Mouse (Mus musculus): ENCODE measurements at regions not wholly inside any gene's neighbourhood (a gene's known extent, or its start where the extent isn't known, plus 50 kb on each side); places are given as distances from the start of the nearest gene placed in this dataset.

DNA sequence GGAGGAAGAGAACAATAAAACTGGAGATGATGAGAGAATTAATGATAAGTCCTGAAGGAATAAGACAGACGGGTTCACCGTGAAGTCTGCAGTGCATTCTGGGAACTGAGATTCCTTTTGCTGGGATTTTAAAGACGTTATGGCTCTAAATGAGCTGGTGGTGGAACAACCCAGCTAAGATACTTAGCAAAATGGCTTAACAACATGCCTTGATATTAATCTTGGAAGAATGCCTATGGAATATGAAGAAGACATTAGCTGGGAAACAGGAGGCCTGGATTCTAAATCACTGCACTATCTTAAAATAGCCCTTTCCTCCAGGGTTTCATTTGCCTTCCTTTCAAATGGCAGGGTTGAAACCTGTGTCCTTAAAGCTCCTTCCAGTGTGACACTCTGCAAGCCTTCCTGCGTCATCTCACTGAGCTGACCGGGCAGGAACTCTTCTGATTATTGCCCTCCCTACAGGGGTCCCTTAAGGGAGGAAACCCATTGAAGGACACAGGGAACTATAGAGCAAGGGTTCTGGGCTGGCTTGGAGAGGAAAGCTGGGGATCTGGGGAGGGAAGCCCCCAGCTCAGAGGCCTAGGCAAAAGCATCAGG is 323.9 kb upstream of the Trib2 start:
- no peak for DNase-seq (ENCODE audit: extremely low spot score)

GRCm38 (mm10) chr12:16139152-16139551 is 322.4 kb upstream of the Trib2 start:
- DNase-seq (ENCODE audit: extremely low spot score), result no peak

- no peak for DNase-seq (ENCODE audit: extremely low spot score)
Observed at GRCm38 (mm10) chr12:16137801-16138200, 321.1 kb upstream of the Trib2 start.

GRCm38 (mm10) chr12:16136214-16136671 is 319.5 kb upstream of the Trib2 start:
- DNase-seq (ENCODE audit: extremely low spot score), result no peak

GRCm38 (mm10) chr12:16135602-16136213 is 319.0 kb upstream of the Trib2 start:
- DNase-seq (ENCODE audit: extremely low spot score), result no peak

GRCm38 (mm10) chr12:16134446-16134845 is 317.7 kb upstream of the Trib2 start:
- no peak for DNase-seq (ENCODE audit: extremely low spot score)

DNA sequence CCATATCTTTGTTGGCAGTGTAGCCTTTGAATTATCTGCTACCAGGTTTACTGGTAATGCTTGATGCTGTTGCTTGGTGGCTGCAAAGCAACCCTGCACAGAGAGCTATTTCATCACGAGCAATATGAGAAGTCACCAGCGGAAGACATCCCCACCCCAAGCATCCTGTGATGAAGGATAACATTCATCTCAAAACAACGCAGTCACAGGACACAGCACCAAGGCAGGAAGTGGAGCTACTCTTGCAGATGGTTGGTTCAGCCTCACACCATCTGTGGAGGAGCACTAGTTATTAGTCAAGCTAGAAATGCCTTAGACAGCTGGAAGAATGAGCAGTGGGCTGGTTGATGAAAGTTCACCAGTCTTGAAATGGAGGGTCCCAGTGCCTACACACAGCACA is 316.5 kb upstream of the Trib2 start:
- no peak for DNase-seq (ENCODE audit: extremely low spot score)

DNA sequence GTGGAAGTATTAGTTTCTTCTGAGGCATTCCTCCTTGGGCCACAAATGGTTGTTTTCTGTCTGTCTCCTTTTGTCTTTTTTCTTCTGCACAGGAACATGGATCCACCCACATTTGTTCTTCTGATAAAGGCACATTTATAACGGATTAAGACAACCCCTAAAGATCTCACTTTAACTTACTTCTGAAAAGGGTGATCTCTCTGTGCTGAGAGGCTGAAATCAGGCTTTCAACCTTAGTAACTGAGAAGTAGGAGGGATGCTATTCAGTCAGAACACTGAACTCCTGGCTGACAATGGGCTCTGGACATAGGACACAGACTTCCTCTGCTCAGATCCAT is 315.0 kb upstream of the Trib2 start:
- no peak for DNase-seq (ENCODE audit: extremely low spot score)

DNA sequence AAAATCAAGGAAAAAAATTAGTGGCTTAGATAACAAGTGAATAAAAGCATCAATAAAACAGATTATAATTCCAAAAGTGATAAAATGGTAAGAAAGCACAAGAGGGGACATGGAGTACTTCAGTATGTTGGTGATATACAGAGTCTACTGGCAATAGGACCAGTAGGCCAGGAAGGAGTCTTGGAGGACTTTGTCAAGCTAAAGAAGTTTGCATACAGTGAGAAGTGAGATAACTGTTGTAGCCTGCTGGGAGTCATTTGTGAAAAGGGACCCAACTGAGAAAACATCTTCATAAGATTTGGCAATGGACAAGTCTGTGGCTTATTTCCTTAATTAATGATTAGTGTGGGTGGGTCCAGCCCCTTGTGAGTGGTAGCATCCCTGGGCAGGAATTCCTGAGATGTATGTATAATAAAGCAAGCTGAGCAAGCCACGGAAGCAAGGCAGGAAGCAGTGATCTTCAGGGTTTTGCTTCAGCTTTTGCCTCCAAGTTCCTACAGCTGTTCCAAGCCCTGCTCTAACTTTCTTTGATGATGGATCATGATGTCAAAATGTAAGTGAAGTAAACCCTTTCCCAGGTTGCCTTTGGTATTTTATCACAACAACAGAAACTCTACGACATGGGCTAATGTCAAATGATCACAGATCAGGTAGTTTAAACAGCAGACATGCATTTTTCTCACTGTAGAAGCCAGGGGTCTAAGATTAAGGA is 314.5 kb upstream of the Trib2 start:
- DNase-seq (ENCODE audit: extremely low spot score), result no peak

- no peak for DNase-seq (ENCODE audit: extremely low spot score)
Observed at GRCm38 (mm10) chr12:16130605-16131004, 313.9 kb upstream of the Trib2 start.

- DNase-seq (ENCODE audit: extremely low spot score), result no peak
Observed at GRCm38 (mm10) chr12:16129923-16130322, 313.2 kb upstream of the Trib2 start.

- no peak for DNase-seq (ENCODE audit: extremely low spot score)
Observed at GRCm38 (mm10) chr12:16129243-16129642, 312.5 kb upstream of the Trib2 start.

GRCm38 (mm10) chr12:16124906-16125305 is 308.2 kb upstream of the Trib2 start:
- no peak for DNase-seq (ENCODE audit: extremely low spot score)

DNA sequence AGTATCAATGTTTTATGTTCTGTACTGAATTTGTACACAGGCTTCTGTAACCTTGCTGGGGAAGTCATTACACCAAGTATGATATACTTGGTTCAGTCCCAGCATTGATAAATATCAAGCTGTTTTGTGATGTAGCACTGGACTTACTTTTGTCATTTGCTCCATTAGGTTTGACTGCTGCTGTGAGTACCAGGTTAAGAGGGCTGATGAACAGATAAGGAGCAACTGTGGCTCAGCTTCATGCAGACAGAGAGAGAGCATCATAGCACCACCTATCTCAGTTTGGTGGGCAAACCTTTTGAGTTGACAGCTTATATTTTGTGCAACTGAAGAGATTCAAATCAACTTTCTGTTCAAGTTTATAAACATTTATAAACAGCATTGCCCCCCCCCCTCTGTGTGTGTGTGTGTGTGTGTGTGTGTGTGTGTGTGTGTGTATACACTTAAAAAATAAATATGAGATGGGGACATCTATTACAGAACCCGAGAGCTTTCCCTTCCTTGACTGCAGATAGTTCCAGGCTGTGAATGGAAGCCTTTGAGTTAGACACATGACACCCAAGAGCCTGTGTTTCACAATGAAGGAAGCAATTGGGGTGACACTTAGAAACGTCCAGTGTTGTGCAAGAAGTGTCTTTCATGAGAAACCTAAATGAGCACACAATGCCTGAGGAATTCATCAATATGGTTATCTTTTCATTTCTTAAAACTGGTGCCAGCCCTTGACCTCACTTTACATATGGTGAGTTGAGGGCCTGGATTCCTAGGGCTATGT is 305.8 kb upstream of the Trib2 start:
- DNase-seq (ENCODE audit: extremely low spot score), result no peak

- no peak for DNase-seq (ENCODE audit: extremely low spot score)
Observed at GRCm38 (mm10) chr12:16121787-16122186, 305.1 kb upstream of the Trib2 start.

GRCm38 (mm10) chr12:16118710-16119109 is 302.0 kb upstream of the Trib2 start:
- no peak for DNase-seq (ENCODE audit: extremely low spot score)

DNA sequence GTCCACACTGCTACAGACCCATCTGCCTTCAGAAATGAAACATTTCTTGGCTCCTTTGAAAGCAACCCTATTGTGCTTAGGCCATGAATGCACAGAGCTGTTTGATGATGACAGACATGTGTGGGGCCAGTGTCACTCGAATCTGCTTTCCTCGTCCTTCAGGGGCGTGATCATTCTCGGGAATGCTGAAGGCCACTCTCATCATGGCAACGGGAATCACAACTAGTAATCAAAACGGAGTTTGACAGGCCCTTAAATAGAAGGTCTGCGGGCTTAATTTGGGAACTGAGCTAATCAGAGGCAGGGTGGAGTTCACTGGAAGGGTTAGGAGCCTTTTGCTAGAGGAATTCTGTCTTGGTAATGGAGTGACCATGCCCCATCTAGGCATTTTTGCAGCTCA is 290.2 kb upstream of the Trib2 start:
- DNase-seq (ENCODE audit: extremely low spot score), result no peak

DNA sequence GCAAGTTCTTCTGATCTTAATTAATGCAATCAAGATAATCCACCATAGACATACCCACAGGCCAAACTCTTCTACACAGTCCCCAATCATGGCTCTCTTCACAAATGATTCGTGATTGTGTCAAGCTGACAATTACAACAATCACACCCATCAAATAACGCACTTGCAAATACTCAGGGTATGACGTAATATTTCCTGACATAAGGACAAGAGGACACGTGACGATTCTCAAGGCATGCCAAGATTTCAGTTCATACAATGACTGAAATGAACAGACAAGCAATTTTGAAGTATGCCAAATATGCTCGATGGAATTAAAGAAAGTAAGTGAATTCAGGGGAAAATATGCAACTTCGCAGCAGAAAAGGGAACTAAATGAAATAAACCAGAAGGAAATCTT is 282.1 kb upstream of the Trib2 start:
- no peak for DNase-seq (ENCODE audit: extremely low spot score)

GRCm38 (mm10) chr12:16092643-16093042 is 275.9 kb upstream of the Trib2 start:
- DNase-seq (ENCODE audit: extremely low spot score), result no peak

GRCm38 (mm10) chr12:16091336-16091735 is 274.6 kb upstream of the Trib2 start:
- DNase-seq (ENCODE audit: extremely low spot score), result peak; percentile 16

DNA sequence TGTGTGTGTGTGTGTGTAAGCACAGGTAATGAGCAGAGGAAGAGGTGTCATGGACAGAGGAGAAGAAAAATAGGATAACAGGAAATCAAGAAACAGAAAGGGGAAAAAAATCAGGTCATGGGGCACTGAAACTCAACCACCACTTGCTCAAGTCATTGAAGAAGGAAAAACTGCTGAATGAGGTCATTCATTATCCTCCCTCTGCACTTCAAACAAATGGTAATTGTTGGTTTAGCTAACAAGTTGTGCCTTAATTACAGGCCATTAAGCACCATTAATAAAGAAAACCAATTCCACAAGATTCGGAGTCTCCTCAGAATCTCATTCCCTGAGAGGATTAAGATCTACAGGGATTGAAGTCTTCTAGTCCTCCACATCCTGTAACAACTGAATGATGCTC is 266.5 kb upstream of the Trib2 start:
- DNase-seq (ENCODE audit: extremely low spot score), result no peak

- no peak for DNase-seq (ENCODE audit: extremely low spot score)
Observed at GRCm38 (mm10) chr12:16077215-16077614, 260.5 kb upstream of the Trib2 start.

DNA sequence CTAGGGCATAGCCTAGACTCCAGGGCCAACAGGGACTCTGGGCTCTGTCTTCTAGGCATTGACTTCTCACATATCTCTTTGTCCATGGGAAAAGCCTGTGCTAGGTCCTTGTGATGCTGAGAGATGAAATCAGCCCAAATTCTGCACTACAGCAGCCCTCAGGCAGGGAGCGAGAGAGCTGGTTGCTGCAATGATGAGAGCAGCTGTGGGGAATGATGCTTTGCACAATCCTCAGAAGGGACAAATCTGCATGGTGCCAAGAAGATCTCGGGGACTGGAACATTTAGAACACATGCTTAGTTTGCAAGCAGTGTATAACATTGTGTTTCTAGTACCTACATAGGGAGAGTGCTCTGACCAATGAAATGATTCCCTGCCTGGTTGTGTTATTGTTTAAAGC is 259.2 kb upstream of the Trib2 start:
- DNase-seq (ENCODE audit: extremely low spot score), result no peak
